Mouse (Mus musculus): ENCODE results near the gene Nr1h4. TPM values are rescaled to one million over a fixed set of nuclear protein-coding genes. Genes with fewer than 3 reads are reported as not detected.

The Nr1h4 gene
- polyA plus RNA-seq, 1 experiment, result not detected

GRCm38 (mm10) chr10:89464760-89465405 is 68.5 kb downstream of the Nr1h4 start:
- TF ChIP-seq POLR2A (IDR thresholded peaks at IDR 0.05; ENCODE audit: insufficient read depth, low read depth, low read length) (no peak), CTCF (IDR thresholded peaks at IDR 0.05; ENCODE audit: insufficient read depth, low read depth, low read length) (no peak)
- WGBS, result 96% methylated on average over 4 of the region's 4 CpGs

GRCm38 (mm10) chr10:89462890-89463289 is 70.5 kb downstream of the Nr1h4 start:
- Histone ChIP-seq H3K4me3 (ENCODE audit: insufficient read depth, low read depth, low read length) (no peak overlapping the region), H3K27ac (ENCODE audit: insufficient read depth, low read depth, low read length) (no peak overlapping the region), H3K4me1 (ENCODE audit: control insufficient read depth, insufficient read depth, low read length) (no peaks in the 10 kb centered on the region)
- TF ChIP-seq CTCF (IDR thresholded peaks at IDR 0.05; ENCODE audit: insufficient read depth, low read depth, low read length), result no peak
- no peak for TF ChIP-seq POLR2A (IDR thresholded peaks at IDR 0.05; ENCODE audit: insufficient read depth, low read depth, low read length)
- 75% methylated on average over 11 of the region's 11 CpGs for WGBS

More at GRCm38 (mm10) chr10:89464760-89465405, 68.5 kb downstream of the Nr1h4 start:
- no peak overlapping the region for H3K27ac ChIP-seq (ENCODE audit: insufficient read depth, low read depth, low read length)
- no peaks in the 10 kb centered on the region for H3K4me1 ChIP-seq (ENCODE audit: control insufficient read depth, insufficient read depth, low read length)
- H3K4me3 ChIP-seq (ENCODE audit: insufficient read depth, low read depth, low read length), result no peak overlapping the region

- H3K4me1 ChIP-seq (ENCODE audit: control insufficient read depth, insufficient read depth, low read length), result no peaks in the 10 kb centered on the region
- H3K27ac ChIP-seq (ENCODE audit: insufficient read depth, low read depth, low read length), result no peak overlapping the region
- 23% methylated on average over 14 of the region's 14 CpGs for WGBS
- no peak overlapping the region for H3K4me3 ChIP-seq (ENCODE audit: insufficient read depth, low read depth, low read length)
- TF ChIP-seq POLR2A (IDR thresholded peaks at IDR 0.05; ENCODE audit: insufficient read depth, low read depth, low read length) (no peak), CTCF (IDR thresholded peaks at IDR 0.05; ENCODE audit: insufficient read depth, low read depth, low read length) (no peak)
Observed at GRCm38 (mm10) chr10:89461856-89462507, 71.4 kb downstream of the Nr1h4 start.

GRCm38 (mm10) chr10:89460972-89461371 is 72.4 kb downstream of the Nr1h4 start:
- Histone ChIP-seq H3K4me3 (ENCODE audit: insufficient read depth, low read depth, low read length) (no peak overlapping the region), H3K4me1 (ENCODE audit: control insufficient read depth, insufficient read depth, low read length) (no peaks in the 10 kb centered on the region), H3K27ac (ENCODE audit: insufficient read depth, low read depth, low read length) (no peak overlapping the region)
- WGBS, result 62% methylated on average over 11 of the region's 11 CpGs
- TF ChIP-seq CTCF (IDR thresholded peaks at IDR 0.05; ENCODE audit: insufficient read depth, low read depth, low read length) (no peak), POLR2A (IDR thresholded peaks at IDR 0.05; ENCODE audit: insufficient read depth, low read depth, low read length) (no peak)

GRCm38 (mm10) chr10:89458770-89459169 is 74.6 kb downstream of the Nr1h4 start:
- 0 out of 2 replicates have a peak, but pooled peaks cover 2% of the 10 kb centered on the region for H3K4me1 ChIP-seq (ENCODE audit: control insufficient read depth, insufficient read depth, low read length)
- H3K27ac ChIP-seq (ENCODE audit: insufficient read depth, low read depth, low read length), result no peak overlapping the region
- WGBS, result 63% methylated on average over 3 of the region's 3 CpGs
- TF ChIP-seq CTCF (IDR thresholded peaks at IDR 0.05; ENCODE audit: insufficient read depth, low read depth, low read length) (no peak), POLR2A (IDR thresholded peaks at IDR 0.05; ENCODE audit: insufficient read depth, low read depth, low read length) (no peak)
- H3K4me3 ChIP-seq (ENCODE audit: insufficient read depth, low read depth, low read length), result no peak overlapping the region

GRCm38 (mm10) chr10:89453794-89454193 is 79.6 kb downstream of the Nr1h4 start:
- Histone ChIP-seq H3K27ac (ENCODE audit: insufficient read depth, low read depth, low read length) (no peak overlapping the region), H3K4me1 (ENCODE audit: control insufficient read depth, insufficient read depth, low read length) (0 out of 2 replicates have a peak, but pooled peaks cover 4% of the 10 kb centered on the region), H3K4me3 (ENCODE audit: insufficient read depth, low read depth, low read length) (no peak overlapping the region)
- TF ChIP-seq CTCF (IDR thresholded peaks at IDR 0.05; ENCODE audit: insufficient read depth, low read depth, low read length), result no peak
- no peak for TF ChIP-seq POLR2A (IDR thresholded peaks at IDR 0.05; ENCODE audit: insufficient read depth, low read depth, low read length)
- WGBS, result 77% methylated on average over 3 of the region's 3 CpGs

- Histone ChIP-seq H3K4me3 (ENCODE audit: insufficient read depth, low read depth, low read length) (no peak overlapping the region), H3K4me1 (ENCODE audit: control insufficient read depth, insufficient read depth, low read length) (0 out of 2 replicates have a peak, but pooled peaks cover 4% of the 10 kb centered on the region), H3K27ac (ENCODE audit: insufficient read depth, low read depth, low read length) (no peak overlapping the region)
- WGBS, result 83% methylated on average over 15 of the region's 15 CpGs
- TF ChIP-seq POLR2A (IDR thresholded peaks at IDR 0.05; ENCODE audit: insufficient read depth, low read depth, low read length) (no peak), CTCF (IDR thresholded peaks at IDR 0.05; ENCODE audit: insufficient read depth, low read depth, low read length) (no peak)
Observed at GRCm38 (mm10) chr10:89453068-89453641, 80.2 kb downstream of the Nr1h4 start.

- TF ChIP-seq POLR2A (IDR thresholded peaks at IDR 0.05; ENCODE audit: insufficient read depth, low read depth, low read length), result no peak
- no peak for TF ChIP-seq CTCF (IDR thresholded peaks at IDR 0.05; ENCODE audit: insufficient read depth, low read depth, low read length)
- Histone ChIP-seq H3K27ac (ENCODE audit: insufficient read depth, low read depth, low read length) (no peak overlapping the region), H3K4me3 (ENCODE audit: insufficient read depth, low read depth, low read length) (no peak overlapping the region), H3K4me1 (ENCODE audit: control insufficient read depth, insufficient read depth, low read length) (0 out of 2 replicates have a peak, but pooled peaks cover 4% of the 10 kb centered on the region)
- WGBS, result 49% methylated on average over 10 of the region's 10 CpGs
Observed at GRCm38 (mm10) chr10:89450411-89450810, 83.0 kb downstream of the Nr1h4 start.

GRCm38 (mm10) chr10:89444381-89444780 is 89.0 kb downstream of the Nr1h4 start:
- 66% methylated on average over 3 of the region's 3 CpGs for WGBS
- Histone ChIP-seq H3K27ac (ENCODE audit: insufficient read depth, low read depth, low read length) (no peak overlapping the region), H3K4me3 (ENCODE audit: insufficient read depth, low read depth, low read length) (no peak overlapping the region), H3K4me1 (ENCODE audit: control insufficient read depth, insufficient read depth, low read length) (0 out of 2 replicates have a peak, but pooled peaks cover 2% of the 10 kb centered on the region)
- TF ChIP-seq CTCF (IDR thresholded peaks at IDR 0.05; ENCODE audit: insufficient read depth, low read depth, low read length) (no peak), POLR2A (IDR thresholded peaks at IDR 0.05; ENCODE audit: insufficient read depth, low read depth, low read length) (no peak)
